Mouse (Mus musculus) retina, adult 2 months (tissue): ENCODE results near the gene Ltn1.

Source experiments
- DNase-seq: peaks from one replicate; pipeline ENCODE4 v3.0.0-alpha.2; 2012; ENCODE audit warnings: low read depth, low spot score

The Ltn1 gene

DNA sequence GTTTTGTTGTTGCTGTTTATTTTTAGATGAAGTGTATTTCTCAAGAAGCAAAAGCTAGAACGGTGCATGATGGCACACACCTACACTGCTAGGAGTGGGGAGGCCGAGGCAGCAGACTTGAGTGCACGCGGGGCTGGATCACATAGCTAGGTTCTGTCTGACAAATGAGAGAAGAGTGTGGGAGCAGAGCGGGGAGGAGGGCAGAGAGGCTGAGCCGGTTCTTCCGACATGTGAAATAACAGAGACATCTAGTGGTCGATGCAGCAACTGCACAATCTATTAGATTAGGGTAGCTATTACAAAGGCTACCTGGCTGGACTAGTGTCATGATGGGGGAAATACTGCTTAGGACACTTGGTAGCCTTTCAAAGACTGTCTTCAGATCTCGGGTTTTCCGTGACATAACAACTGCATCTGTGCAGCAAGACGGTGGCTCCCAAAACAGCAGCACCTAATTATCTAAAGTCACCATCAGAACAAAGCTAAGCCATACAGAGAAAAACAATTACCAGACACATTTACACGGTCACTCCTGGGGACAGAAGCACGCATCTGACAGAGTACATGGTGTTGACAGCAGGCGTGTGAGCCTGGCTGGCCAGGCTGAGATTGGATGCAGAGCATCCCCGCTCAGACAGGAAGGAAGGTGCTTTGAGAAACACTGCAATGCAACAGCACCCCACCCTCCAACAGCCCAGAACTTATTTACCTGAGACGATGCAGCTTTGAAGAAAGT is 38.4 kb downstream of the Ltn1 start:
- peak; percentile 52 for DNase-seq

DNA sequence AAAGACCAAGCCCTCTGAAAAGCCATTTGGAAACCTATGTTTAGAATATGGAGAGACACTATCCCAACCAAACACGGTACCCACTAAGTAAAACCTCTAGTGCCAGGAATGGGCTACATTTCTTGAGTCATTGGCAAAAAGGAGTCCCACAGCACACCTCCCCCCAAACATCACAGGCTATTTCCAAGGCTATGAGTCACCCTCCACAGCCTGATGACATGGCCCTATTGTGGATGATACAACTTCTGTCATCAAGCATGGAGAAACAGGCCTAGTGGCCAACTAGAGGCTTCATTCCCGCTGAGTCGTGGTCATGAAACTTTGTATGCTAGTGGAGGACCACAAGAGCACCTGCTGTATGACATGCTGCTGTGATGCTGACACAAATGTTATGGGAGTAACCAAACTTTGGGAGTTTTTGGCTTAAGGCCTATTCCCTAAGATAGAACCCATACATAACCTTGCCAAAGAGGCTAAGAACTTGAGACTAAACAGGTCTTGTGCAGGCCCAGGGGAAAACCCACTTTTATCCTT is 44.9 kb downstream of the Ltn1 start:
- DNase-seq, result no peak

- no peak for DNase-seq
Measured at GRCm38 (mm10) chr16:87384366-87384765, 48.0 kb downstream of the Ltn1 start.

DNA sequence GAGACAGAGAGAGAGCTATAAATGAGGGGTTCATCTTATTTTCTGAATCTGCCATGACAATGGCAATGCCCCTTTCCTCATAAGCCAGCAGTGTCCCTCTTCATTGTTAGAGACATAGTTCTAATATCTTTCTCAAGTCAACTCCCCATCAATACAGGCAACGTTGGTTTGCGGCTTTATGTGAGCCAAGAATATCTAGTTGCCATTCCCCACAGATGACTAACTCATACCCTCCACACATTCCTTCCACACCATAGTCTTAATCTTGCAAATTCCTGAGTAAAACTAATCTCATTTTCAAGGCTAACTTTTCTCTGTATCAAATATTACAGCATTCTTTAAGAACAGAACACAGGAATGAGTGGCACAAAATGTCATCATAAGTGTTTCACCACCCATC is 49.4 kb downstream of the Ltn1 start:
- DNase-seq, result no peak

GRCm38 (mm10) chr16:87366445-87366844 is 66.0 kb downstream of the Ltn1 start:
- no peak for DNase-seq

- no peak for DNase-seq
Measured at GRCm38 (mm10) chr16:87366035-87366434, 66.4 kb downstream of the Ltn1 start.

DNA sequence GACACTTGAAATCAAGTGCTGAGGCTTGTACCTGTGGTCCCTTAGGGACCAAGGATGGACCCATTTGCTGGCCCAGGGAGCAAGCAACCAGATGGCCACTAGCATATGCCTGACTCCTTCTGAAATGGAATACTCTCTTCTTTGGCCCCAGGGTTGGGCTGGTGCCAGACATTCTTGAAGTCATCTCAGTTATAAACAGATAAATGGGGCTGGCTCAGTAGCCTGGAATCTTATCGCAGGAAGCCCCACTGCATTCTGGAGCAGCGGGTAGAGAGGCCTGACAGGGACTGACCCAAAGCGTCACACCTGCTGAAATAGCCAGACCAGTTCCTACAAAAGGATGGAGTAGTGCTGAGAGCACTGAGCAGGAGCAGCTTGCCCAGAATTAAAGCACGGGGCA is 68.2 kb downstream of the Ltn1 start:
- no peak for DNase-seq

GRCm38 (mm10) chr16:87360096-87360495 is 72.3 kb downstream of the Ltn1 start:
- DNase-seq, result no peak

- no peak for DNase-seq
Measured at GRCm38 (mm10) chr16:87354748-87355147, 77.7 kb downstream of the Ltn1 start.

- DNase-seq, result peak; percentile 91
Measured at GRCm38 (mm10) chr16:87354075-87354583, 78.3 kb downstream of the Ltn1 start, which contains the start of gene N6amt1. N6amt1 (plus strand) TSS chr16:87354185.

GRCm38 (mm10) chr16:87353605-87354004 is 78.8 kb downstream of the Ltn1 start:
- DNase-seq, result no peak

GRCm38 (mm10) chr16:87351386-87352105 is 80.9 kb downstream of the Ltn1 start:
- no peak for DNase-seq

GRCm38 (mm10) chr16:87348133-87348532 is 84.3 kb downstream of the Ltn1 start:
- no peak for DNase-seq

- DNase-seq, result no peak
Measured at GRCm38 (mm10) chr16:87341043-87341572, 91.3 kb downstream of the Ltn1 start.

GRCm38 (mm10) chr16:87334756-87335155 is 97.7 kb downstream of the Ltn1 start:
- no peak for DNase-seq

DNA sequence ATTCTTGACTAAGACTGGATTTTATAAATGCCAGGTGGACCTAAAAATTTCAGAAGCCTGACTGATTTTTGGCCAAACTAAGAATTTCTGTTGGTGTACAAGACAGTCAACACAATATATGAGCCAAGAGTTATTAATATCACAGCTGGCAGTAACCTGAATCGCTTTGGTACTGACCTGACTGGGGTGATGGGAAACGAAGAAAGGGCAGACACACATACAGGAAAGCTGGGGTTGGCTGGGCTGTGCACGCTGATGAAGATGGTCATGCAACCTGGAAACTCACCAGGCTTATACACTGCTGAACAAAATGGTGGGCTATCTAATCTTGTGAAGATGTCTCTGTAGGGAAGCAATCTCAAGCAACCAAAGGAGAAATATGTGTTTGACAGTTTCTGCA is 102.4 kb downstream of the Ltn1 start:
- no peak for DNase-seq
